Mouse (Mus musculus): Measurements from ENCODE around the gene Pramel1. TPM values are rescaled to one million over a fixed set of nuclear protein-coding genes. Genes with fewer than 3 reads are reported as not detected.

Gene Pramel1
- not detected in 2 replicates for polyA plus RNA-seq (2012; rRNA removed; ENCODE audit: low replicate concordance)

GRCm38 (mm10) chr4:143394181-143394580 is at the start of gene Pramel1:
Gene Pramel1, plus strand, starts transcription at chr4:143394428.

GRCm38 (mm10) chr4:143349484-143349906 is 44.7 kb upstream of the Pramel1 start, which contains the start of gene Lrrc38:
Gene Lrrc38, plus strand, starts transcription at chr4:143349757.

GRCm38 (mm10) chr4:143412219-143413092 is 18.2 kb downstream of the Pramel1 start, which contains the start of gene Pramef8:
Gene Pramef8, plus strand, starts transcription at chr4:143412426.

Other genes with a start within 250 kb of the Pramel1 start
- 4.8 and 5.8 TPM in 2 replicates for gene Prdm2, start 181.4 kb upstream of the Pramel1 start, polyA plus RNA-seq (2012; rRNA removed; ENCODE audit: low replicate concordance)
- 0.77 and 1.6 TPM in 2 replicates for gene Pdpn, start 94.9 kb upstream of the Pramel1 start, polyA plus RNA-seq (2012; rRNA removed; ENCODE audit: low replicate concordance)
- not detected in 2 replicates for gene Lrrc38, start 44.7 kb upstream of the Pramel1 start, polyA plus RNA-seq (2012; rRNA removed; ENCODE audit: low replicate concordance)
- gene Pramef8, start 18.0 kb downstream of the Pramel1 start, polyA plus RNA-seq (2012; rRNA removed; ENCODE audit: low replicate concordance) = 2.2 and 3.1 TPM in 2 replicates
- gene Oog4, start 55.9 kb downstream of the Pramel1 start, polyA plus RNA-seq (2012; rRNA removed; ENCODE audit: low replicate concordance) = not detected in 2 replicates
- gene Gm13043, start 116.9 kb downstream of the Pramel1 start, polyA plus RNA-seq (2012; rRNA removed; ENCODE audit: low replicate concordance) = not detected in 2 replicates
- not detected in 2 replicates for gene Gm13040, start 141.5 kb downstream of the Pramel1 start, polyA plus RNA-seq (2012; rRNA removed; ENCODE audit: low replicate concordance)
- not detected in 2 replicates for gene BC080695, start 157.3 kb downstream of the Pramel1 start, polyA plus RNA-seq (2012; rRNA removed; ENCODE audit: low replicate concordance)
- not detected in 2 replicates for gene Gm13057, start 157.3 kb downstream of the Pramel1 start, polyA plus RNA-seq (2012; rRNA removed; ENCODE audit: low replicate concordance)
- not detected in 2 replicates for gene Gm13083, start 220.6 kb downstream of the Pramel1 start, polyA plus RNA-seq (2012; rRNA removed; ENCODE audit: low replicate concordance)